Mouse (Mus musculus) myocyte (in vitro differentiated cells): ENCODE results near the gene Herc3. TPM values are rescaled to one million over a fixed set of nuclear protein-coding genes. Genes with fewer than 3 reads are reported as not detected.

ENCODE experiments used
- H3K27me3 ChIP-seq: one replicate; pipeline ENCODE4 v1.6.1; 2011; ENCODE audit not compliant: control insufficient read depth, insufficient read depth, insufficient read length
- H3K36me3 ChIP-seq: one replicate; pipeline ENCODE4 v1.6.1; 2011; ENCODE audit not compliant: control insufficient read depth, insufficient read depth
- H3K4me2 ChIP-seq: one replicate; pipeline ENCODE4 v1.6.1; 2011; ENCODE audit warnings: low read depth, control low read depth
- H3K4me3 ChIP-seq: one replicate; pipeline ENCODE4 v1.5.1; 2011; ENCODE audit warnings: mild to moderate bottlenecking, control low read depth, moderate library complexity
- H3K79me2 ChIP-seq: one replicate; pipeline ENCODE4 v1.6.1; 2011; ENCODE audit not compliant: control insufficient read depth, insufficient read depth
- H3ac ChIP-seq: one replicate; pipeline ENCODE4 v1.6.1; 2011; ENCODE audit not compliant: control insufficient read depth, insufficient read length
- CEBPB ChIP-seq: IDR thresholded peaks from 2 replicates; pipeline ENCODE4 v1.6.1; 2011; ENCODE audit warnings: mild to moderate bottlenecking, moderate library complexity; ENCODE audit not compliant: poor library complexity, insufficient read depth, severe bottlenecking
- E2F4 ChIP-seq: IDR thresholded peaks from one replicate; pipeline ENCODE4 v1.6.1; 2011; ENCODE audit warnings: mild to moderate bottlenecking, control low read depth, moderate library complexity; ENCODE audit not compliant: insufficient read depth
- MAX ChIP-seq: IDR thresholded peaks from one replicate; pipeline ENCODE4 v1.6.1; 2011; ENCODE audit warnings: low read depth, mild to moderate bottlenecking, control low read depth
- MYOD1 ChIP-seq, 3 experiments: IDR thresholded peaks; one replicate each; pipeline ENCODE4 v1.6.1; 2011; ENCODE audit warnings: control low read depth in 2 of 3, low read depth in 2 of 3, mild to moderate bottlenecking in 2 of 3, moderate library complexity in 1 of 3; ENCODE audit not compliant: insufficient read length in 2 of 3, control insufficient read depth in 1 of 3
- MYOG ChIP-seq, 3 experiments: IDR thresholded peaks; one replicate each; pipeline ENCODE4 v1.6.1; 2011; ENCODE audit warnings: control low read depth in 2 of 3, low read depth in 2 of 3, mild to moderate bottlenecking in 2 of 3; ENCODE audit not compliant: insufficient read length in 2 of 3, control insufficient read depth in 1 of 3, insufficient read depth in 1 of 3
- POLR2A ChIP-seq: IDR thresholded peaks from one replicate; pipeline ENCODE4 v1.6.1; 2011; ENCODE audit warnings: low read depth, mild to moderate bottlenecking, control low read depth, moderate library complexity; ENCODE audit not compliant: insufficient read length
- POLR2AphosphoS2 ChIP-seq: IDR thresholded peaks from one replicate; pipeline ENCODE4 v1.6.1; 2011; ENCODE audit warnings: low read depth, control low read depth; ENCODE audit not compliant: insufficient read length
- REST ChIP-seq: IDR thresholded peaks from one replicate; pipeline ENCODE4 v1.6.1; 2011; ENCODE audit warnings: mild to moderate bottlenecking, control low read depth, moderate library complexity; ENCODE audit not compliant: insufficient read depth, insufficient read length
- SRF ChIP-seq: IDR thresholded peaks from one replicate; pipeline ENCODE4 v1.6.1; 2011; ENCODE audit warnings: low read depth; ENCODE audit not compliant: control insufficient read depth, insufficient read length
- TCF12 ChIP-seq: IDR thresholded peaks from one replicate; pipeline ENCODE4 v1.6.1; 2011; ENCODE audit warnings: mild to moderate bottlenecking, control low read depth; ENCODE audit not compliant: poor library complexity, insufficient read depth, severe bottlenecking
- TCF3 ChIP-seq: IDR thresholded peaks from one replicate; pipeline ENCODE4 v1.6.1; 2011; ENCODE audit warnings: low read depth, control low read depth; ENCODE audit not compliant: insufficient read length
- USF1 ChIP-seq: IDR thresholded peaks from one replicate; pipeline ENCODE4 v1.6.1; 2011; ENCODE audit warnings: low read depth, mild to moderate bottlenecking, control low read depth, moderate library complexity
- polyA plus RNA-seq: library from polyadenylated mRNA; unstranded; fragments of >200 nt; fragmentation: generic; extraction: Trizol; gene quantifications from one replicate; pipeline ENCODE4 v1.2.1, GENCODE M21; 2012; ENCODE audit warnings: missing spikeins

Gene Herc3
- polyA plus RNA-seq, 1 experiment = 4.5 TPM

DNA sequence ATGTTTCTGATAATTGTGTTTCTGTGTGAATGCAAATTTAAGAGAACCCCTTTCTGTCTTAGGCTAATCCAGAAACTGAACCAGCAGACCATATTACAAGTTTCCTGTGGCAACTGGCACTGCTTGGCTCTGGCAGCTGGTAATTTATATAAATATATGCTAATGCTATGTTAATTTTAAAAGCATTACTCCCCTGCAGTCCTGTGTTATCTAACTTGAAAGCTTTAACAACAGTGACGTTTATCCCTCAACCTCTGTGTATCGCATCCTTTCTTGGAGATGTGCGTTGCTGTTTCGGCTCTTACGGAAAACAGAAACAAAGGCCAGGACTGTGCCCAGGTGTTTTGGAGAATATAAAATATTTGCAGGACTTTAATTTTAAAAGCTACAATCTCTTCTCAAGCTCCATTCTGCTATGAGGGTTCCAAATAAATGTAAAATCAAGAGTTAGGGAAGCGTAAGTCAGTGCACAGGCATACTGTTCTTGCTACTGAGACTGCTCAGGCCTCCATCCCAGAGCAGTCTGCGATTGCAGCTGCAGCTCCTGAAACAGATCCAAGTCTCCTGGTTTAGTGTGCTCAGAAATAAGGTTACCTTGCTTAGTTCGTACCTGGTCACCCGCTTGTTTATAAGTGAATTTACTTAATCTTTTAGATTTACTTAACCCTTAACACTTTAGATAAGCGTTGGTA lies 24.6 kb downstream of the Herc3 start:
- H3K4me3 ChIP-seq = no peak overlapping the region
- TF ChIP-seq REST = no peak
- TF ChIP-seq TCF3 = no peak
- no peak for TF ChIP-seq POLR2AphosphoS2
- TF ChIP-seq MYOG (IDR thresholded peaks at IDR 0.05; ENCODE audit: control insufficient read depth in 1 of 3, insufficient read depth in 1 of 3, insufficient read length in 2 of 3, low read depth in 2 of 3) = no peak
- TF ChIP-seq CEBPB = no peak
- TF ChIP-seq SRF = no peak
- no peak for TF ChIP-seq MYOD1 (IDR thresholded peaks at IDR 0.05; ENCODE audit: control insufficient read depth in 1 of 3, insufficient read length in 2 of 3, low read depth in 2 of 3)
- no peak for TF ChIP-seq TCF12
- TF ChIP-seq POLR2A = no peak
- TF ChIP-seq MAX = no peak
- no peak for TF ChIP-seq E2F4
- TF ChIP-seq USF1 = no peak
- no peak overlapping the region for H3K4me2 ChIP-seq
- no peaks in the 10 kb centered on the region for H3K36me3 ChIP-seq
- H3K27me3 ChIP-seq = no peaks in the 10 kb centered on the region
- H3ac ChIP-seq = no peak overlapping the region
- no peaks in the 10 kb centered on the region for H3K79me2 ChIP-seq

DNA sequence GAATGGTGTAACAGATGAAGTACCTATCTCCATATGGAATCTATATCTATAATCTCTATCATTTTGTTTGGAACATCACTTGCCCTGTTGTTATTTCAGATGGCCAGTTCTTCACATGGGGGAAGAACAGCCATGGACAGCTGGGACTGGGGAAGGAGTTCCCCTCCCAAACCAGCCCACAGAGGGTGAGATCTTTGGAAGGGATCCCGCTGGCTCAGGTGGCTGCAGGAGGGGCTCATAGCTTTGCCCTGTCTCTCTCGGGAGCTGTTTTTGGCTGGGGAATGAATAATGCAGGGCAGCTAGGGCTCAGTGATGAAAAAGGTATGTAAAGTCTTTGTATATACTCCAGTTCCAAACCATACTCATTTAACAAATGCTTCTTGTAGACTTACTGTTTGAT lies 25.2 kb downstream of the Herc3 start:
- no peak overlapping the region for H3K4me2 ChIP-seq
- no peak overlapping the region for H3ac ChIP-seq
- H3K27me3 ChIP-seq = no peaks in the 10 kb centered on the region
- no peaks in the 10 kb centered on the region for H3K79me2 ChIP-seq
- peak in 1 of 3 experiments; percentile 8 for TF ChIP-seq MYOD1 (IDR thresholded peaks at IDR 0.05; ENCODE audit: control insufficient read depth in 1 of 3, insufficient read length in 2 of 3, low read depth in 2 of 3)
- TF ChIP-seq TCF12 = no peak
- TF ChIP-seq REST = no peak
- no peaks in the 10 kb centered on the region for H3K36me3 ChIP-seq
- no peak overlapping the region for H3K4me3 ChIP-seq

DNA sequence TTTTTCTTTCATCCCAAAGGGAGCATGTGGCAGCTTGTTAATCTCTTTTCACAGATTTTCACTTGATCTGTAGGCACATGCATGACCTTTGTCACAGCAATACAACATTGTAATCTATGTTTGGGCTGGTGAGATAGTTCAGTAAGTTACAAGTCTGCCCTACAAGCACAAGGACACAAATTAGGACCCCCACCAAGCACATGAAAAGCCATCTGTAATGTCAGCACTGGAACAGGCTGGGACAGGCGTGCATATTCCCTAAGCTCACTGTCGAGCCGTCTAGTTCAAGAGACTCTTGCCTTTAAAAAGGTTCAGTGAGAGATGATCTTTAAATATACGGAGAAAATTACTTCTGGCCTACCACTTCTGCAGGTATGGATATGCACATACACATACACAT lies 28.3 kb downstream of the Herc3 start:
- Histone ChIP-seq H3K27me3 (no peaks in the 10 kb centered on the region), H3K79me2 (no peaks in the 10 kb centered on the region), H3ac (no peak overlapping the region), H3K36me3 (no peaks in the 10 kb centered on the region), H3K4me3 (no peak overlapping the region), H3K4me2 (no peak overlapping the region)
- TF ChIP-seq E2F4 (no peak), MAX (no peak), TCF3 (no peak), TCF12 (no peak), CEBPB (no peak), POLR2AphosphoS2 (no peak), POLR2A (no peak), REST (no peak), MYOD1 (IDR thresholded peaks at IDR 0.05; ENCODE audit: control insufficient read depth in 1 of 3, insufficient read length in 2 of 3, low read depth in 2 of 3) (no peak), MYOG (IDR thresholded peaks at IDR 0.05; ENCODE audit: control insufficient read depth in 1 of 3, insufficient read depth in 1 of 3, insufficient read length in 2 of 3, low read depth in 2 of 3) (no peak), USF1 (no peak), SRF (no peak)

DNA sequence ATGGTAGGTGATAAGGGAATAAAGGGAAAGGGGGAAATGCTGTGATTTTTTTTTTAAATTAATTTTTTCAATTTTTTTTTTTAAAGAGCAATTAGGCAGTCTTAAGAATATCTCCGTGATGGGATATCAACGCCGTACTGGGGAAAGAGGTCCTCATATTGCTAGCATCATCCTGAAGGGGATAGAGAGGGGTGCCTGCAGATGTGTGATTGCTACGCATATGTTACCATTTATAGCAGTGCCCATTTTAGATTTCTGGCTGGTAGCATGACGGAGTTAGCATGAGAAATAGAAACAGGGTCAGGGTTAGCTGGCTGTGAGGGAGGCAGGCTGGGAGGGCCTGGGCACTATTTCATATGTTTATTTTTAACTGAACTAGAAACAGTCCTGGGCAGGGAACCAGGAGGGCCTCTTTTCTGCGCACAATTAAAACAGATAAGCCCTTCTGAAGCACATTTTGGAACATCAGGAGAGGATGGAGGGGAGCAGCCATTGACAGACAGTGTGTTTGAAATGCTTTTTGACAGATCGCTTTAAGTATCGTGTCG lies 31.3 kb downstream of the Herc3 start:
- Histone ChIP-seq H3K4me3 (no peak overlapping the region), H3K36me3 (no peaks in the 10 kb centered on the region), H3ac (no peak overlapping the region), H3K27me3 (no peaks in the 10 kb centered on the region), H3K79me2 (no peaks in the 10 kb centered on the region), H3K4me2 (no peak overlapping the region)
- no peak for TF ChIP-seq TCF3
- no peak for TF ChIP-seq MYOD1 (IDR thresholded peaks at IDR 0.05; ENCODE audit: control insufficient read depth in 1 of 3, insufficient read length in 2 of 3, low read depth in 2 of 3)
- TF ChIP-seq TCF12 = no peak
- no peak for TF ChIP-seq POLR2AphosphoS2
- TF ChIP-seq E2F4 = no peak
- no peak for TF ChIP-seq USF1
- TF ChIP-seq REST = no peak
- TF ChIP-seq CEBPB = no peak
- no peak for TF ChIP-seq SRF
- no peak for TF ChIP-seq MYOG (IDR thresholded peaks at IDR 0.05; ENCODE audit: control insufficient read depth in 1 of 3, insufficient read depth in 1 of 3, insufficient read length in 2 of 3, low read depth in 2 of 3)
- no peak for TF ChIP-seq POLR2A
